Mouse (Mus musculus): ENCODE measurements around the gene Vwa7. TPM values are rescaled to one million over a fixed set of nuclear protein-coding genes. Genes with fewer than 3 reads are reported as not detected.
"Not testable (repeated sequence)": the region's sequence is repeated elsewhere in the genome, so short reads cannot be mapped to it uniquely, and the experiment has no call there.

The Vwa7 gene
- polyA plus RNA-seq, 1 experiment: 0.07 TPM

- Histone ChIP-seq H3K79me3 (ENCODE audit: low read depth) (no peaks in the 10 kb centered on the region), H3K36me3 (ENCODE audit: control insufficient read depth, insufficient read depth) (no peaks in the 10 kb centered on the region), H3K79me2 (ENCODE audit: control insufficient read depth, insufficient read depth) (no peaks in the 10 kb centered on the region), H3K4me3 (ENCODE audit: insufficient read depth, poor library complexity, severe bottlenecking) (no peak overlapping the region), H3K27me3 (ENCODE audit: control insufficient read depth, insufficient read depth, insufficient read length) (no peaks in the 10 kb centered on the region), H3ac (ENCODE audit: control insufficient read depth, insufficient read length, low read depth) (no peak overlapping the region)
- no peak for TF ChIP-seq MYOD1 (IDR thresholded peaks at IDR 0.05; ENCODE audit: control insufficient read depth, insufficient read length, low read depth)
- TF ChIP-seq FOSL1 (IDR thresholded peaks at IDR 0.05; ENCODE audit: insufficient read depth, low read length, poor library complexity, severe bottlenecking): no peak
- no peak for TF ChIP-seq USF1 (IDR thresholded peaks at IDR 0.05; ENCODE audit: low read depth)
- TF ChIP-seq MAX (IDR thresholded peaks at IDR 0.05): no peak
- TF ChIP-seq CEBPB (IDR thresholded peaks at IDR 0.05; ENCODE audit: low read depth): no peak
- TF ChIP-seq MYOG (IDR thresholded peaks at IDR 0.05; ENCODE audit: control insufficient read depth, extremely low read depth, insufficient read length): no peak
- no peak for TF ChIP-seq CTCF (IDR thresholded peaks at IDR 0.05; ENCODE audit: control insufficient read depth, insufficient read depth, insufficient read length)
These were observed 14.9 kb downstream of the Vwa7 start for GRCm38 (mm10) chr17:35031272-35031671.

GRCm38 (mm10) chr17:35031880-35032279 is 15.5 kb downstream of the Vwa7 start:
- no peaks in the 10 kb centered on the region for H3K79me2 ChIP-seq (ENCODE audit: control insufficient read depth, insufficient read depth)
- H3K4me3 ChIP-seq (ENCODE audit: insufficient read depth, poor library complexity, severe bottlenecking): no peak overlapping the region
- H3K36me3 ChIP-seq (ENCODE audit: control insufficient read depth, insufficient read depth): no peaks in the 10 kb centered on the region
- TF ChIP-seq MAX (IDR thresholded peaks at IDR 0.05) (no peak), CTCF (IDR thresholded peaks at IDR 0.05; ENCODE audit: control insufficient read depth, insufficient read depth, insufficient read length) (no peak), FOSL1 (IDR thresholded peaks at IDR 0.05; ENCODE audit: insufficient read depth, low read length, poor library complexity, severe bottlenecking) (no peak), USF1 (IDR thresholded peaks at IDR 0.05; ENCODE audit: low read depth) (no peak), MYOG (IDR thresholded peaks at IDR 0.05; ENCODE audit: control insufficient read depth, extremely low read depth, insufficient read length) (no peak), CEBPB (IDR thresholded peaks at IDR 0.05; ENCODE audit: low read depth) (no peak), MYOD1 (IDR thresholded peaks at IDR 0.05; ENCODE audit: control insufficient read depth, insufficient read length, low read depth) (no peak)
- no peaks in the 10 kb centered on the region for H3K27me3 ChIP-seq (ENCODE audit: control insufficient read depth, insufficient read depth, insufficient read length)
- no peaks in the 10 kb centered on the region for H3K79me3 ChIP-seq (ENCODE audit: low read depth)
- H3ac ChIP-seq (ENCODE audit: control insufficient read depth, insufficient read length, low read depth): no peak overlapping the region

- no peak for TF ChIP-seq CEBPB (IDR thresholded peaks at IDR 0.05; ENCODE audit: low read depth)
- TF ChIP-seq USF1 (IDR thresholded peaks at IDR 0.05; ENCODE audit: low read depth): no peak
- TF ChIP-seq MAX (IDR thresholded peaks at IDR 0.05): no peak
- TF ChIP-seq CTCF (IDR thresholded peaks at IDR 0.05; ENCODE audit: control insufficient read depth, insufficient read depth, insufficient read length): no peak
- TF ChIP-seq FOSL1 (IDR thresholded peaks at IDR 0.05; ENCODE audit: insufficient read depth, low read length, poor library complexity, severe bottlenecking): no peak
- no peak for TF ChIP-seq MYOD1 (IDR thresholded peaks at IDR 0.05; ENCODE audit: control insufficient read depth, insufficient read length, low read depth)
- no peak overlapping the region for H3K4me3 ChIP-seq (ENCODE audit: insufficient read depth, poor library complexity, severe bottlenecking)
These were observed 16.0 kb downstream of the Vwa7 start for GRCm38 (mm10) chr17:35032323-35032870.

GRCm38 (mm10) chr17:35033703-35034102 is 17.3 kb downstream of the Vwa7 start:
- H3K79me3 ChIP-seq (ENCODE audit: low read depth); H3ac ChIP-seq (ENCODE audit: control insufficient read depth, insufficient read length, low read depth); H3K27me3 ChIP-seq (ENCODE audit: control insufficient read depth, insufficient read depth, insufficient read length); H3K36me3 ChIP-seq (ENCODE audit: control insufficient read depth, insufficient read depth); H3K4me3 ChIP-seq (ENCODE audit: insufficient read depth, poor library complexity, severe bottlenecking); H3K79me2 ChIP-seq (ENCODE audit: control insufficient read depth, insufficient read depth): not testable (repeated sequence)
- TF ChIP-seq MYOD1 (IDR thresholded peaks at IDR 0.05; ENCODE audit: control insufficient read depth, insufficient read length, low read depth): peak; percentile 54

More at GRCm38 (mm10) chr17:35032323-35032870, 16.0 kb downstream of the Vwa7 start:
- Histone ChIP-seq H3K27me3 (ENCODE audit: control insufficient read depth, insufficient read depth, insufficient read length) (no peaks in the 10 kb centered on the region), H3ac (ENCODE audit: control insufficient read depth, insufficient read length, low read depth) (no peak overlapping the region), H3K79me3 (ENCODE audit: low read depth) (no peaks in the 10 kb centered on the region), H3K36me3 (ENCODE audit: control insufficient read depth, insufficient read depth) (no peaks in the 10 kb centered on the region), H3K79me2 (ENCODE audit: control insufficient read depth, insufficient read depth) (no peaks in the 10 kb centered on the region)

GRCm38 (mm10) chr17:35034896-35035295 is 18.5 kb downstream of the Vwa7 start:
- H3K27me3 ChIP-seq (ENCODE audit: control insufficient read depth, insufficient read depth, insufficient read length): no peaks in the 10 kb centered on the region
- H3K79me2 ChIP-seq (ENCODE audit: control insufficient read depth, insufficient read depth): no peaks in the 10 kb centered on the region
- no peaks in the 10 kb centered on the region for H3K79me3 ChIP-seq (ENCODE audit: low read depth)
- no peak overlapping the region for H3ac ChIP-seq (ENCODE audit: control insufficient read depth, insufficient read length, low read depth)
- H3K36me3 ChIP-seq (ENCODE audit: control insufficient read depth, insufficient read depth): no peaks in the 10 kb centered on the region
- no peak for TF ChIP-seq CTCF (IDR thresholded peaks at IDR 0.05; ENCODE audit: control insufficient read depth, insufficient read depth, insufficient read length)
- TF ChIP-seq USF1 (IDR thresholded peaks at IDR 0.05; ENCODE audit: low read depth): no peak
- no peak for TF ChIP-seq CEBPB (IDR thresholded peaks at IDR 0.05; ENCODE audit: low read depth)
- no peak for TF ChIP-seq MYOD1 (IDR thresholded peaks at IDR 0.05; ENCODE audit: control insufficient read depth, insufficient read length, low read depth)
- no peak for TF ChIP-seq FOSL1 (IDR thresholded peaks at IDR 0.05; ENCODE audit: insufficient read depth, low read length, poor library complexity, severe bottlenecking)
- no peak for TF ChIP-seq MAX (IDR thresholded peaks at IDR 0.05)
- TF ChIP-seq MYOG (IDR thresholded peaks at IDR 0.05; ENCODE audit: control insufficient read depth, extremely low read depth, insufficient read length): no peak
- no peak overlapping the region for H3K4me3 ChIP-seq (ENCODE audit: insufficient read depth, poor library complexity, severe bottlenecking)

All from C2C12 (cell line).